8 mouse cellular contexts compared by ENCODE assay signal in the genomic region with DNA sequence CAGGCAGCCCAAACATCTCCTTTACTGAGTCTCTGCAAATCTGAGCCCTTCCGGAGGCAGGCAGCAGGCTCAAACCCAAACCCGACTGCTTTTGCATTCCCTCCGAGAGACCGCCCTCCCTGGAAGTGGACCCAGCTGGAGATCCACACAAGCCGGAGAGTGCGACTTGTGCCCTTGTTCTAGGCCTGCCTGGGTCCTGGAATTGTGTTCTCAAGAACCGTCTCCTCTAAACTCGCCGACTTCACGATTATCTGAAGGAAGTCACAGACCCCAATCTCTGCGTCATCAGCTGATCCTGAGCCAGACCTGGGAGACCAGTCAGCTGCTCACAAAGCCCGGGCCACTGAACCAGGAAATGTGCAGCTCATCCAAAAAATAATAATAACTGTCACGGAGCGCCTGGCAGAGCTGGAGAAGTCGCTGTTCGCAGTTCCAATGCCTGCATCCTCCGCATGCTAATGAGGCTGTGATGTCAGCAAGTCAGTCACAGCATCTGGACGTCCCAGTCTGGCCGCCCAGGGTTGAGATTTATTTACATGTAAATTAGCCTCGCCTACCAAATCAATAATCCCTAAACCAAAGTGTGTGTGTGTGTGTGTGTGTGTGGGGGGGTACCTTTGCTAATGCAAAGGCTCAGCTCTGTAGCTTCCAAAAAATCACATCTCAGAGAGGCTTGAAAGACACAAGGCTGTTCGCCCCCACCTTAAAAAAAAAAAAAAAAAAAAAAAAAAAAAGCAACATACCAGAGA.
DNase-seq lines count a peak whose midpoint lies in the region; ATAC-seq and TF ChIP-seq lines count a peak whose summit lies in the region.

No protein-coding gene starts in this region.

- no peak for TF ChIP-seq CTCF in Patski (IDR thresholded peaks at IDR 0.05)
- no peak for TF ChIP-seq CTCF in gastrocnemius, adult 2 months (IDR thresholded peaks at IDR 0.05)

- peak; percentile 66 for ATAC-seq in Patski
- ATAC-seq in common myeloid progenitor, adult 5-6 weeks (replicated peaks; ENCODE audit: low read depth, poor library complexity, severe bottlenecking): peak; percentile 42; the same call in 1 of the 2 replicates
- peak; percentile 81 for ATAC-seq in hindbrain, embryonic 14.5 days (ENCODE audit: low FRiP score)
- peak; percentile 84 for ATAC-seq in lung, embryonic 16.5 days (ENCODE audit: low read depth)
- ATAC-seq in erythroblast, adult 5-6 weeks (replicated peaks; ENCODE audit: low FRiP score, poor library complexity, severe bottlenecking): no peak

- peak overlapping the region; percentile 67 for H3K4me2 ChIP-seq in hindbrain, embryonic 14.5 days (replicated peaks)
- H3K4me2 ChIP-seq in lung, embryonic 16.5 days (ENCODE audit: low read depth, low read length): peak overlapping the region; percentile 59

- peak overlapping the region; percentile 78 for H3K4me3 ChIP-seq in gastrocnemius, adult 2 months
- peak overlapping the region; percentile 46 for H3K4me3 ChIP-seq in hindbrain, embryonic 14.5 days (replicated peaks; ENCODE audit: low read length)
- peak overlapping the region; percentile 51 for H3K4me3 ChIP-seq in lung, embryonic 16.5 days (ENCODE audit: low read length)

- no peaks in the 10 kb centered on the region for H3K36me3 ChIP-seq in hindbrain, embryonic 14.5 days (replicated peaks; ENCODE audit: control insufficient read depth, insufficient read depth)
- no peaks in the 10 kb centered on the region for H3K36me3 ChIP-seq in lung, embryonic 16.5 days (ENCODE audit: control insufficient read depth, insufficient read depth, low read length)

- no peaks in the 10 kb centered on the region for H3K9me3 ChIP-seq in hindbrain, embryonic 14.5 days (ENCODE audit: control insufficient read depth, low read length)
- H3K9me3 ChIP-seq in lung, embryonic 16.5 days (ENCODE audit: control insufficient read depth, low read length): no peaks in the 10 kb centered on the region

- CTCF ChIA-PET in Patski (lab: Charles Lee): interaction anchor here (1.0 to 3.6 kb wide), 9 partner anchors 17 to 232 kb away, joined by 3 to 25 read pairs (median 3); no protein-coding TSS in a partner anchor

- DNase-seq in Patski (ENCODE audit: low read depth, low spot score): peak; percentile 68
- peak; percentile 76 for DNase-seq in gastrocnemius, adult 2 months
- DNase-seq in hindbrain, embryonic 14.5 days (ENCODE audit: low spot score): peak; percentile 79
- DNase-seq in layer of hippocampus, postnatal 25 days (ENCODE audit: extremely low spot score in 1 of 2, low spot score in 1 of 2): peak; percentile 49 to 50
- peak; percentile 41 for DNase-seq in retina, postnatal 7 days (ENCODE audit: low read depth, low spot score)

- peak overlapping the region; percentile 85 for H3K27ac ChIP-seq in gastrocnemius, adult 2 months
- peak overlapping the region; percentile 92 for H3K27ac ChIP-seq in hindbrain, embryonic 14.5 days
- H3K27ac ChIP-seq in lung, embryonic 16.5 days (ENCODE audit: low read length): peak overlapping the region; percentile 88

- peaks cover 33% of the 10 kb centered on the region for H3K4me1 ChIP-seq in hindbrain, embryonic 14.5 days (replicated peaks; ENCODE audit: control insufficient read depth, insufficient read depth, low read length)
- peaks cover 14% of the 10 kb centered on the region for H3K4me1 ChIP-seq in lung, embryonic 16.5 days (replicated peaks; ENCODE audit: control insufficient read depth, insufficient read depth, low read length)

- WGBS in hindbrain, embryonic 14.5 days: under 1% methylated on average over 21 of the region's 21 CpGs
- 2% methylated on average over 21 of the region's 21 CpGs for WGBS in lung, embryonic 16.5 days

- in situ Hi-C loops in Patski (cut with MboI; ENCODE audit: low pct_unique_long_range_greater_than_20kb): loop anchor here (5.0 kb wide), 2 partner anchors 181 to 246 kb away; no protein-coding TSS in a partner anchor

- H3K9ac ChIP-seq in hindbrain, embryonic 14.5 days: peak overlapping the region; percentile 69
- H3K9ac ChIP-seq in lung, embryonic 16.5 days (ENCODE audit: low read length): peak overlapping the region; percentile 72

- no peaks in the 10 kb centered on the region for H3K27me3 ChIP-seq in Patski
- H3K27me3 ChIP-seq in hindbrain, embryonic 14.5 days (ENCODE audit: control insufficient read depth, insufficient read depth, low read length): no peaks in the 10 kb centered on the region
- no peaks in the 10 kb centered on the region for H3K27me3 ChIP-seq in lung, embryonic 16.5 days (ENCODE audit: control insufficient read depth, insufficient read depth, low read depth, low read length)

- intact Hi-C loops in gastrocnemius, adult 2 months (cut with DNase I): no loop called here

- POLR2A ChIA-PET in Patski (lab: Charles Lee): interaction anchor here (0.7 to 1.9 kb wide), 4 partner anchors 9 to 186 kb away, joined by 3 to 8 read pairs (median 4); no protein-coding TSS in a partner anchor
